Mouse (Mus musculus) MEL (cell line): ENCODE measurements at regions not wholly inside any gene's neighbourhood (a gene's known extent, or its start where the extent isn't known, plus 50 kb on each side); places are given as distances from the start of the nearest gene placed in this dataset.

ENCODE experiments used
- DNase-seq: peaks from one replicate; pipeline ENCODE4 v3.0.0; 2011; ENCODE audit warnings: low read depth, low spot score
- H3K27ac ChIP-seq: 2 replicates; pipeline ENCODE4 v1.5.1; 2012; ENCODE audit warnings: low read depth, mild to moderate bottlenecking, control low read depth, low read length, moderate library complexity; ENCODE audit not compliant: control insufficient read depth
- H3K27me3 ChIP-seq, 2 experiments: fragments of 150-350 bp in 1 of 2; sonication (generic) in 1 of 2; 2 replicates each; pipeline ENCODE4 v1.6.1; 2012; ENCODE audit warnings: low read length in 2 of 2, mild to moderate bottlenecking in 2 of 2, improper control_type of control experiment in 1 of 2, moderate library complexity in 1 of 2; ENCODE audit not compliant: insufficient read depth in 2 of 2, control insufficient read depth in 1 of 2
- H3K36me3 ChIP-seq, 2 experiments: 2 replicates each; pipeline ENCODE4 v1.6.1; 2012 to 2014; ENCODE audit warnings: low read length in 2 of 2, improper control_type of control experiment in 1 of 2, inconsistent platforms in 1 of 2, mild to moderate bottlenecking in 1 of 2; ENCODE audit not compliant: insufficient read depth in 2 of 2, control insufficient read depth in 1 of 2
- H3K4me1 ChIP-seq, 2 experiments: fragments of 150-350 bp in 1 of 2; sonication (generic) in 1 of 2; 2 replicates each; pipeline ENCODE4 v1.6.1; 2012; ENCODE audit warnings: low read length in 2 of 2, improper control_type of control experiment in 1 of 2, mild to moderate bottlenecking in 1 of 2; ENCODE audit not compliant: insufficient read depth in 2 of 2, control insufficient read depth in 1 of 2
- H3K4me3 ChIP-seq, 2 experiments: fragments of 150-350 bp in 1 of 2; sonication (generic) in 1 of 2; 2 replicates each; pipeline ENCODE4 v1.5.1; 2012; ENCODE audit warnings: low read depth in 2 of 2, low read length in 2 of 2, mild to moderate bottlenecking in 2 of 2, moderate library complexity in 2 of 2, control low read depth in 1 of 2, improper control_type of control experiment in 1 of 2; ENCODE audit not compliant: control insufficient read depth in 1 of 2, insufficient read depth in 1 of 2
- H3K79me2 ChIP-seq: 2 replicates; pipeline ENCODE4 v1.6.1; 2012; ENCODE audit warnings: mild to moderate bottlenecking, low read length, moderate library complexity; ENCODE audit not compliant: control insufficient read depth, poor library complexity, insufficient read depth
- H3K9ac ChIP-seq: 2 replicates; pipeline ENCODE4 v1.6.1; 2012; ENCODE audit warnings: low read depth, mild to moderate bottlenecking, control low read depth, low read length, moderate library complexity; ENCODE audit not compliant: control insufficient read depth, poor library complexity, severe bottlenecking
- H3K9me3 ChIP-seq: fragments of 150-350 bp; sonication (generic); replicated peaks from 2 replicates; pipeline ENCODE4 v1.6.1; 2012; ENCODE audit warnings: mild to moderate bottlenecking, low read length, improper control_type of control experiment, moderate library complexity; ENCODE audit not compliant: insufficient read depth
- CHD1 ChIP-seq: IDR thresholded peaks from 2 replicates; pipeline ENCODE4 v1.6.1; 2012; ENCODE audit warnings: low read depth, mild to moderate bottlenecking, inconsistent platforms, low read length, improper control_type of control experiment
- CHD2 ChIP-seq: IDR thresholded peaks from 2 replicates; pipeline ENCODE4 v1.6.1; 2011; ENCODE audit warnings: low read length, improper control_type of control experiment
- E2F4 ChIP-seq: IDR thresholded peaks from 2 replicates; pipeline ENCODE4 v1.6.1; 2011; ENCODE audit warnings: low read depth, low read length, improper control_type of control experiment, borderline replicate concordance
- ELF1 ChIP-seq: IDR thresholded peaks from 2 replicates; pipeline ENCODE4 v1.6.1; 2014; ENCODE audit warnings: low read depth, mild to moderate bottlenecking, inconsistent platforms, low read length, improper control_type of control experiment, moderate library complexity
- ETS1 ChIP-seq: IDR thresholded peaks from 2 replicates; pipeline ENCODE4 v1.6.1; 2012; ENCODE audit warnings: low read depth, mild to moderate bottlenecking, inconsistent platforms, low read length, improper control_type of control experiment, moderate library complexity
- GABPA ChIP-seq: IDR thresholded peaks from 2 replicates; pipeline ENCODE4 v1.6.1; 2012; ENCODE audit warnings: low read depth, mild to moderate bottlenecking, inconsistent platforms, low read length, improper control_type of control experiment, moderate library complexity
- GATA1 ChIP-seq: IDR thresholded peaks from 2 replicates; pipeline ENCODE4 v1.6.1; 2011; ENCODE audit warnings: low read depth, low read length, improper control_type of control experiment
- HCFC1 ChIP-seq: IDR thresholded peaks from 2 replicates; pipeline ENCODE4 v1.6.1; 2012; ENCODE audit warnings: low read depth, mild to moderate bottlenecking, inconsistent platforms, low read length, improper control_type of control experiment, moderate library complexity
- JUND ChIP-seq: IDR thresholded peaks from 2 replicates; pipeline ENCODE4 v1.6.1; 2011; ENCODE audit warnings: low read depth, mild to moderate bottlenecking, improper control_type of control experiment, low read length
- MEF2A ChIP-seq: IDR thresholded peaks from 2 replicates; pipeline ENCODE4 v1.6.1; 2014; ENCODE audit warnings: low read depth, mild to moderate bottlenecking, inconsistent platforms, low read length, improper control_type of control experiment; ENCODE audit not compliant: poor library complexity, insufficient replicate concordance, severe bottlenecking; ENCODE audit errors: extremely low read depth
- MYC ChIP-seq: IDR thresholded peaks from 2 replicates; pipeline ENCODE4 v1.6.1; 2011; ENCODE audit warnings: low read depth, mild to moderate bottlenecking, low read length, improper control_type of control experiment, moderate library complexity
- NRF1 ChIP-seq: IDR thresholded peaks from 2 replicates; pipeline ENCODE4 v1.6.1; 2014; ENCODE audit warnings: low read depth, mild to moderate bottlenecking, inconsistent platforms, low read length, improper control_type of control experiment, moderate library complexity; ENCODE audit not compliant: poor library complexity, insufficient read depth, severe bottlenecking
- POLR2A ChIP-seq, 2 experiments: IDR thresholded peaks; 2 replicates each; pipeline ENCODE4 v1.6.1; 2011 to 2012; ENCODE audit warnings: low read length in 2 of 2, mild to moderate bottlenecking in 2 of 2, control low read depth in 1 of 2, improper control_type of control experiment in 1 of 2, low read depth in 1 of 2, moderate library complexity in 1 of 2; ENCODE audit not compliant: control insufficient read depth in 1 of 2, insufficient read depth in 1 of 2, poor library complexity in 1 of 2
- SMC3 ChIP-seq: IDR thresholded peaks from 2 replicates; pipeline ENCODE4 v1.6.1; 2011; ENCODE audit warnings: low read depth, low read length, improper control_type of control experiment
- TBP ChIP-seq: IDR thresholded peaks from 2 replicates; pipeline ENCODE4 v1.8.0; 2011; ENCODE audit warnings: low read depth, low read length, improper control_type of control experiment
- TCF12 ChIP-seq: IDR thresholded peaks from 2 replicates; pipeline ENCODE4 v1.6.1; 2014; ENCODE audit warnings: low read depth, mild to moderate bottlenecking, inconsistent platforms, low read length, improper control_type of control experiment, moderate library complexity
- USF1 ChIP-seq: IDR thresholded peaks from 2 replicates; pipeline ENCODE4 v1.6.1; 2014; ENCODE audit warnings: low read depth, mild to moderate bottlenecking, inconsistent platforms, low read length, improper control_type of control experiment, moderate library complexity
- ZC3H11A ChIP-seq: IDR thresholded peaks from 2 replicates; pipeline ENCODE4 v1.6.1; 2012; ENCODE audit warnings: low read depth, mild to moderate bottlenecking, inconsistent platforms, low read length, improper control_type of control experiment
- ZMIZ1 ChIP-seq: IDR thresholded peaks from 2 replicates; pipeline ENCODE4 v1.6.1; 2012; ENCODE audit warnings: low read depth, mild to moderate bottlenecking, inconsistent platforms, low read length, improper control_type of control experiment, moderate library complexity
- ZNF384 ChIP-seq: IDR thresholded peaks from 2 replicates; pipeline ENCODE4 v1.6.1; 2012; ENCODE audit warnings: low read depth, mild to moderate bottlenecking, inconsistent platforms, low read length, improper control_type of control experiment

GRCm38 (mm10) chr9:115686605-115687004, 222.7 kb upstream of the Gadl1 start:
- TF ChIP-seq MYC, result no peak
- TF ChIP-seq CHD2, result no peak
- TF ChIP-seq GABPA, result no peak
- TF ChIP-seq ZMIZ1, result no peak
- no peak for TF ChIP-seq NRF1
- no peak for TF ChIP-seq TBP
- TF ChIP-seq ELF1, result no peak
- no peak for TF ChIP-seq GATA1
- TF ChIP-seq TCF12, result no peak
- TF ChIP-seq JUND, result no peak
- TF ChIP-seq CHD1, result no peak
- no peak for TF ChIP-seq ETS1
- TF ChIP-seq ZNF384, result no peak

GRCm38 (mm10) chr9:115692837-115693236, 216.4 kb upstream of the Gadl1 start:
- no peak for TF ChIP-seq SMC3
- no peak for TF ChIP-seq POLR2A (IDR thresholded peaks at IDR 0.05; ENCODE audit: control insufficient read depth in 1 of 2, insufficient read depth in 1 of 2, low read depth in 1 of 2, low read length in 2 of 2, poor library complexity in 1 of 2)
- no peak for TF ChIP-seq ZC3H11A
- TF ChIP-seq USF1, result no peak
- TF ChIP-seq HCFC1, result no peak
- TF ChIP-seq MEF2A, result no peak
- no peak for TF ChIP-seq E2F4
- TF ChIP-seq CHD1, result no peak
- no peak for TF ChIP-seq NRF1
- TF ChIP-seq, all 39 proteins: peak for 0
- Histone ChIP-seq H3K27me3 (no peaks in the 10 kb centered on the region), H3K27ac (no peak overlapping the region), H3K79me2 (no peaks in the 10 kb centered on the region), H3K4me3 (no peak overlapping the region), H3K9me3 (no peaks in the 10 kb centered on the region), H3K4me1 (no peaks in the 10 kb centered on the region), H3K36me3 (no peaks in the 10 kb centered on the region), H3K9ac (no peak overlapping the region)
- no peak for DNase-seq

More at GRCm38 (mm10) chr9:115686605-115687004, 222.7 kb upstream of the Gadl1 start:
- no peaks in the 10 kb centered on the region for H3K36me3 ChIP-seq
- no peak overlapping the region for H3K9ac ChIP-seq
- H3K27me3 ChIP-seq, result no peaks in the 10 kb centered on the region
- no peak overlapping the region for H3K27ac ChIP-seq
- no peaks in the 10 kb centered on the region for H3K79me2 ChIP-seq
- no peak for DNase-seq
- H3K9me3 ChIP-seq, result no peaks in the 10 kb centered on the region
- no peaks in the 10 kb centered on the region for H3K4me1 ChIP-seq
- H3K4me3 ChIP-seq, result no peak overlapping the region
